Mouse (Mus musculus) midbrain, embryonic 10.5 days (tissue): ENCODE measurements around the gene Cd5. TPM values are rescaled to one million over a fixed set of nuclear protein-coding genes. Genes with fewer than 3 reads are reported as not detected.

Experiments
- DNase-seq: peaks from one replicate; pipeline ENCODE4 v3.0.0-alpha.2; 2017; ENCODE audit warnings: low spot score
- H3K27ac ChIP-seq: fragments of 300-500 bp; sonication (generic); replicated peaks from 2 replicates; pipeline ENCODE4 v1.5.1; 2016; ENCODE audit warnings: mild to moderate bottlenecking
- H3K27me3 ChIP-seq: fragments of 300-500 bp; sonication (generic); 2 replicates; pipeline ENCODE4 v1.6.1; 2016; ENCODE audit warnings: low read depth, mild to moderate bottlenecking; ENCODE audit not compliant: poor library complexity, severe bottlenecking
- H3K36me3 ChIP-seq: fragments of 300-500 bp; sonication (generic); 2 replicates; pipeline ENCODE4 v1.6.1; 2016; ENCODE audit warnings: mild to moderate bottlenecking, moderate library complexity
- H3K4me1 ChIP-seq: fragments of 300-500 bp; sonication (generic); 2 replicates; pipeline ENCODE4 v1.6.1; 2016
- H3K4me3 ChIP-seq: fragments of 300-500 bp; sonication (generic); 2 replicates; pipeline ENCODE4 v1.5.1; 2016; ENCODE audit warnings: mild to moderate bottlenecking, moderate library complexity
- H3K9me3 ChIP-seq: fragments of 300-500 bp; sonication (generic); replicated peaks from 2 replicates; pipeline ENCODE4 v1.6.1; 2016; ENCODE audit warnings: mild to moderate bottlenecking
- WGBS: fragments of 180-500 bp; shearing (Covaris S2); methylation state at CpG from one replicate; pipeline ENCODE4 v1.1.7; 2016; 5-methylcytosine and 5-hydroxymethylcytosine counted together
- polyA plus RNA-seq: library from polyadenylated mRNA; unstranded; fragments of >200 nt; fragmentation: Nextera tagmentation; extraction: Ambion mirVana; gene quantifications from 2 replicates; pipeline ENCODE4 v1.2.1, GENCODE M21; 2016

Cd5 gene
- polyA plus RNA-seq, 1 experiment from 2014 or later = not detected

DNA sequence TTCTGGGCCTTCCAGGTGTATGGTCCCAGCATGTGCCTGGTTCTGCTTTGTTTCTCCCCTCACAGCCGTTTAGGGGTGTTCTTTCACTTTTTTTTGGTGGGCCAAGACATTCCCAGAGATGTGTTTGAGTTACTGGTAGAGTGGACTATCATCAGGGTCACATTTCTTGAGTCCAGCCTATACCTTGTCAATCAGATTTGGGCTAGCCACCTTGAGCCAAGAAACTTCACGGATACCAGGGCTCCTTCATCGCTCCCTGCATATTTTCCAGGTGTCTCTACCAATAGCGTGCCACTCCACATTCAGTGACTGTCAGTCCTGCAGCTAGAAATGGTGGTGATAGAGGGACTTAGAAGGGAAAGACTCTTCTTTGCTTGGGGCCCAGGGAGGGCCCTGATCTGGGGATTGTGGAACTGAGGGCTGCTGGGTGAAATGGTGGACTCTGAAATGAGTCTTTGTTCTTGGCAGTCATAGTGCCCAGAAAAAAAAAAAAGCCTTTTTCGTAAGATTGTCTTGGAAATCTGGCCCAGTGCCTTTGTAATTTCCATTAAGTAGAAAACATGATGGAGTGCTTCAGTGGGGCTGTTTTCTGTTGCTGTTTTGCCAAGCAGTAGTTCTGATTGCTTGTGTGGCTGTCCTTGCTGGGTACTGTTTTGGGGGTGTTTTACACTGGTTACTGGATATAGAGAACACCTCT is 49.2 kb downstream of the Cd5 start:
- Histone ChIP-seq H3K9me3 (no peaks in the 10 kb centered on the region), H3K4me1 (peaks cover 31% of the 10 kb centered on the region), H3K27me3 (no peaks in the 10 kb centered on the region), H3K36me3 (no peaks in the 10 kb centered on the region), H3K27ac (peak overlapping the region; percentile 95), H3K4me3 (peak overlapping the region; percentile 71)
- no peak for DNase-seq
- WGBS = 71% methylated on average over 5 of the region's 5 CpGs

DNA sequence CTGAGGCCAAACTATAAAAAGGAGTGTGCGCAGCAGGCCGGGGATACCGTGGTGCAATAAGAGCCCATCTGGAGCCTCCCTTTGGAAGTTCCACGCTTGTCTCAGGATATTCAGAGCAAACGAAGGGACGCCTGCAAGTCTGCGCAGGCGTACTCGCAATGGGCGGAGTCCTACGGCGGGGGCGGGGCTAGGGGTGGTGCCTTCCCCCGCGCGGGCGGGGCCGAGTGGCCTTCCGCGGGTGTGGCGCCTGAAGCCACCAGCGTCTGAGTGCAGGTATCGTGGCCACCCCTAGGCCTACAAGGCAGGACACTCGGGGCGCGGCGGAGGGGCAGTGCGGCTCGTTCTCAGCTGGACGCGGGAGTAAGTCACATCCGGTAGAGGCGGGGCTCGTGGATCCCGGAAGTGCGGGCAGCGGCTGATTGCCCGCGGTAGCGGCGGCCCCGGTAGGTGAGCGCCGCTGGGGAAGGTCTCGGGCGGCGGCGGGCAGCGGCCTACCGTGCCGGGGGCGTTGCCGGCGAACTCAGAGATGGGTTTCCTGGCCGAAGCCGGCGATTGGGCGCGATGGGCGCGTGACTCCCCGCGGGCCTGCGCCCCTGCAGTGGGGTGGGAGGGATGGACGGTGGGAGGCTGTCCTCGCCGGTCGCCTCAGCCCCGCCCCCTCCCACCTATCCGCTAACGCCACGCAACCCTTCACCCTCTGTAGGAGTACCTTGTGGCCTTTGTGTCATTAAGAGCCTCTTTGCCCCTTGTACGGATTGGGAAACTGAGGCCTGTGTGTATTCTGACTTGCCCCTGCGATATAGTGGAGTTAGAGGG is 50.1 kb downstream of the Cd5 start, which contains the start of gene Vps37c:
Gene Vps37c (plus strand): TSS at position 199 of the 816 bp plus-strand sequence.
- Histone ChIP-seq H3K9me3 (no peaks in the 10 kb centered on the region), H3K4me1 (peaks cover 31% of the 10 kb centered on the region), H3K27me3 (no peaks in the 10 kb centered on the region), H3K4me3 (peak within 1 kb of the TSS; percentile 71), H3K36me3 (no peaks in the 10 kb centered on the region), H3K27ac (peak within 1 kb of the TSS; percentile 95)
- WGBS = under 1% methylated on average over 74 of the region's 74 CpGs
- DNase-seq = peak; percentile 93

GRCm38 (mm10) chr19:10685727-10686126 is 53.1 kb downstream of the Cd5 start:
- Histone ChIP-seq H3K4me3 (no peak overlapping the region), H3K9me3 (no peaks in the 10 kb centered on the region), H3K27me3 (no peaks in the 10 kb centered on the region), H3K4me1 (peaks cover 29% of the 10 kb centered on the region), H3K36me3 (no peaks in the 10 kb centered on the region), H3K27ac (no peak overlapping the region)
- 78% methylated on average over 2 of the region's 2 CpGs for WGBS
- no peak for DNase-seq

DNA sequence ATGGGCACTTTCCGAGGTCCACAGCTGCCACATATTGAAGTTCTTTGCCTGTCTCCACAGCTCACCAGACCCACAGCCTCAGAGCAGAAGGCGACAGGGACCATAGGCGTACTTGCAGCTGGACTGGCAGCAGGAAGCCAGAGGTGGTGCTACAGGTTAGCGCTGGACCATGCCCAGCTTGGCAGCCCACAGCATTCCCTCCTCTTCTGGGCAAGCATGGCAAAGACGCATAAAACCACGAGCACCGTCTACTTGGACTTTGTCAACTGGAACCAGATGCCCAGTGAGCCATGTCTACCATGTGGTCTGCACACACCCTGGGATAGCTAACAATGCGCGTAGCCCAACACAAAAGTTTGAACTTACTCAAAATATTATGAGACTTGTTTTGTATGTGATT is 53.7 kb downstream of the Cd5 start:
- Histone ChIP-seq H3K4me1 (peaks cover 23% of the 10 kb centered on the region), H3K9me3 (no peaks in the 10 kb centered on the region), H3K4me3 (no peak overlapping the region), H3K27ac (no peak overlapping the region), H3K36me3 (no peaks in the 10 kb centered on the region), H3K27me3 (no peaks in the 10 kb centered on the region)
- 93% methylated on average over 9 of the region's 9 CpGs for WGBS
- DNase-seq = no peak

- no peak for DNase-seq
- no peak overlapping the region for H3K4me3 ChIP-seq
- H3K4me1 ChIP-seq = no peaks in the 10 kb centered on the region
- no peaks in the 10 kb centered on the region for H3K27me3 ChIP-seq
- no peaks in the 10 kb centered on the region for H3K36me3 ChIP-seq
- no peak overlapping the region for H3K27ac ChIP-seq
- no peaks in the 10 kb centered on the region for H3K9me3 ChIP-seq
- 78% methylated on average over 4 of the region's 4 CpGs for WGBS
Observed at GRCm38 (mm10) chr19:10681571-10681970, 57.2 kb downstream of the Cd5 start.

DNA sequence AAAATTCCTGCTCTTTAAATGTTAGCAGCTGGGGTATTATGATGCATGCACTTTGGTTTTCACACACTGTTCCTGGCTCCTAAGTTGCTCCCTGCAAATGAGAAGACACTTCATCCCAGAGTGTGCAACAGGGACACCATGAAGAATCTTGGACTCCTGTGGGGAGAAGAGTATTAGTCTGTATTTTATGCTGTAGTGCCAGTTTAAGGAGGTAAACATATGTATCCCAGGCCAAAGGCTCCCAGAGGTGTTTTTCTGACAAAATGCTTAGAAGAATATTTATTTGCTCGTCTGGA is 60.1 kb downstream of the Cd5 start:
- 69% methylated on average over 1 of the region's 1 CpGs for WGBS
- H3K27me3 ChIP-seq = no peaks in the 10 kb centered on the region; the same call in 1 of the 2 replicates
- H3K4me3 ChIP-seq = no peak overlapping the region
- no peaks in the 10 kb centered on the region for H3K36me3 ChIP-seq
- DNase-seq = no peak
- no peak overlapping the region for H3K27ac ChIP-seq
- H3K4me1 ChIP-seq = no peaks in the 10 kb centered on the region
- H3K9me3 ChIP-seq = no peaks in the 10 kb centered on the region

DNA sequence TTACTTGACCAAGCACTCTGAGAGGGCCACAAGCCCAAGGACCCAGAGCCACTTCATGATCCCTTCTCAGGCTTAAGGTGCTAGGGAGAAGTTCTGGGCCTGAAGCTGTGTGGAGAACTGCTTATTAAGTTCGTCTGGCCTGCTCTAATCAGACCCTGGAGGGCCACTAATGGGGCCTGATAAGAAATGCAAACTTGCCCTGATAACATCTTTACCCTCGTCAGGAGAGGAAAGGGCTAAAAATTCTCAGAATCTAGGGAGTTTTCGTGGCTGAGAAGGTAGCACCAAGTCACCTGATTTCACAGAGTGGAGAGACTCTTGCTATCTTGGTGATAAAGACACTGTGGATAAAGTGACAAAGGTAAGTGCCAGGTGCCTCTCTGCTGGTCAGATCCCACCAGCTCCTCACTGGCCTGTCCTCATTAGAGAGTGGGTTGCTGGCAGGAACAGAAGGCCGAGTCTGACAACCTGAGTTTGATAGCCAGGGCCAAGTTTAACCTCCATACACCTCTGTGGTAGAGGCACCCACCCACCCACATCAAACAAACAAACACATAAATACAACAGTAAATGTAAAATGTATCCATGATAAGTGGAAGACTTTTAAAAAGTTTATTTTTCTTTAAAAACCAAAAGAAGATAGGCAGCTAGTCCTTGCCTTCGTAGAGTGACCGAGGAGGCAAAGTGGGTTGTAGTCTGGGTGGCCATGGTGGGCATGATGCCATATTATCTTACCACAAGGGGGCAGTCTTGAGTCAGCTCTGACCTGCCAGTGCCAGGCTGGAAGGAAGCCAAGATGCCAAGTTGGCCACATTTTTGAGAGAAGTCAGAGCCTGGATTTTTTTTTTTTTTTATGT is 60.7 kb downstream of the Cd5 start, which contains the start of gene Pga5:
Gene Pga5 (minus strand): TSS at position 157 of the 857 bp plus-strand sequence.
- Histone ChIP-seq H3K36me3 (no peaks in the 10 kb centered on the region), H3K27ac (no peak within 1 kb of the TSS), H3K27me3 (no peaks in the 10 kb centered on the region; the same call in 1 of the 2 replicates), H3K4me3 (no peak within 1 kb of the TSS), H3K4me1 (no peaks in the 10 kb centered on the region), H3K9me3 (no peaks in the 10 kb centered on the region)
- DNase-seq = peak; percentile 49
- 47% methylated on average over 6 of the region's 6 CpGs for WGBS

DNA sequence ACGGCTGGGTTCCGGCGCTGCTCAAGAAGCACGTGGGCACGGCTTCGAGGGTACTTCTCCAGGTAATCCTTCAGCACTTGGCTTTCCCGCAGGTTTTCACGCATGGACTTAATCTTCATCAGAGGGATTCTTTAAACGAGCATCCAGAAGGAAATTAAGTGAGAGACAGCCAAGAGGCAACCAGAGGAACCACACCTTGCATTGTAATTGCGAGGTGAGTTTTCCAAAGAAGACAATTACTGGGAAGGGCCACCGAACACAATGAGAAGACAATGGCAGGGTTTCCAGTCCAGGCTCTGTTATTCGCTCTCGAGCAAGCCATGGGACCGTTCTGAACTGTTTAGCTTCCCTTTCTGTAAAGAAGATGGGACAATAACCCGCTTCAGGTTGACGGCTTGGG is 62.1 kb downstream of the Cd5 start:
- DNase-seq = no peak
- H3K4me3 ChIP-seq = no peak overlapping the region
- 85% methylated on average over 16 of the region's 16 CpGs for WGBS
- no peaks in the 10 kb centered on the region; the same call in 1 of the 2 replicates for H3K27me3 ChIP-seq
- H3K36me3 ChIP-seq = no peaks in the 10 kb centered on the region
- no peaks in the 10 kb centered on the region for H3K4me1 ChIP-seq
- H3K9me3 ChIP-seq = no peaks in the 10 kb centered on the region
- H3K27ac ChIP-seq = no peak overlapping the region

DNA sequence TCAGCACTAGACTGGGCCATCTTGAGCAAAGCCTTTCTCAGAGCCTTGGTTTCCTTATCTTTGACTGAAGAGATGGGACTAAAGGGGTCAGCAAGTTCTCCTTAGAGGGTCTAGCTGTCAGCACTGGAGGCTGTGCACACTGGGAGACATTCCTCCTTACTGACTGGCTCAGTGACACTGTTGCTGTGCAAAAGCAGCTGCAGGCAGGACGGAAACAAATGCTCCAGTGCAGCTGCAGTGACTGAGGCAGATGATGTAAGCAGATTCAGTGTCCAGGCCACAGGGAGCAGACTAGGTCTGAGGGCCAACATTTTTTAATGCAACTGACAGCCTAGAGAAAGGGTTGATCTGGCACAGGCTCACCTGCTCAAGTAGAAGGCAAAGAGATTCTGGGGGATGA is 65.5 kb downstream of the Cd5 start:
- 57% methylated on average over 1 of the region's 1 CpGs for WGBS
- DNase-seq = no peak
- Histone ChIP-seq H3K27me3 (no peaks in the 10 kb centered on the region; the same call in 1 of the 2 replicates), H3K36me3 (no peaks in the 10 kb centered on the region), H3K9me3 (no peaks in the 10 kb centered on the region), H3K4me1 (no peaks in the 10 kb centered on the region), H3K27ac (no peak overlapping the region), H3K4me3 (no peak overlapping the region)

DNA sequence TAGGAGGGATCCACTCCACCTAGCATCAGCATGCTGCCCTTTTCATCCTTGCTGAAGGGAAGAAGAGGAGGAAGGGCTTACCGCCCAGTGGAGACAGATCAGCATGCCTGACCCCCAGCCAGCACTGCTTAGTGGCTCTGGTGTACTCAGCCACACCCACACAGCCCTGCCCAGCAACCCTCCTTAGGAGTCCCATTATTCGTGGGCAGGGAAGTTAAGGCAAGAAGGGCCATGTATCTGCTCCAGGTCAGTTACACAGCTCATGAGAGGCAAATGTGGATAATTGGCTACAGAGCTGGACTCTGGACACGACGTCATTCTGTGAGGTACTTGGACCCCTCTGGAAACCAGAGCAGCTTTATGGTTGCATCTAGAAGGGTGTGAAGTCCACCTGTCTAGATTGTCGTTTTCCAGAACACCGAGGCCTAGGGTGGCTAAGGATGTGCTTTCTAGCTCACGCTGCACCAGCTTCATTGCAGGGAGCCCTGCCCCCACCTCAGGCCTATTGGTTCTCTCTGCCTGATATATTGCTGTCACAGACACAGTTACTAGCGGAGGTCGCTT is 66.9 kb downstream of the Cd5 start:
- 77% methylated on average over 9 of the region's 9 CpGs for WGBS
- no peak for DNase-seq

GRCm38 (mm10) chr19:10671319-10671718 is 67.5 kb downstream of the Cd5 start:
- Histone ChIP-seq H3K36me3 (no peaks in the 10 kb centered on the region), H3K4me1 (no peaks in the 10 kb centered on the region), H3K27ac (no peak overlapping the region), H3K27me3 (no peaks in the 10 kb centered on the region; the same call in 1 of the 2 replicates), H3K4me3 (no peak overlapping the region), H3K9me3 (no peaks in the 10 kb centered on the region)
- DNase-seq = no peak
- 87% methylated on average over 4 of the region's 4 CpGs for WGBS

More for the DNA sequence above, 66.9 kb downstream of the Cd5 start:
- Histone ChIP-seq H3K4me3 (no peak overlapping the region), H3K4me1 (no peaks in the 10 kb centered on the region), H3K9me3 (no peaks in the 10 kb centered on the region), H3K27me3 (no peaks in the 10 kb centered on the region; the same call in 1 of the 2 replicates), H3K27ac (no peak overlapping the region), H3K36me3 (no peaks in the 10 kb centered on the region)
